ENCODE assay signal across 31 mouse cellular contexts in the genomic region with DNA sequence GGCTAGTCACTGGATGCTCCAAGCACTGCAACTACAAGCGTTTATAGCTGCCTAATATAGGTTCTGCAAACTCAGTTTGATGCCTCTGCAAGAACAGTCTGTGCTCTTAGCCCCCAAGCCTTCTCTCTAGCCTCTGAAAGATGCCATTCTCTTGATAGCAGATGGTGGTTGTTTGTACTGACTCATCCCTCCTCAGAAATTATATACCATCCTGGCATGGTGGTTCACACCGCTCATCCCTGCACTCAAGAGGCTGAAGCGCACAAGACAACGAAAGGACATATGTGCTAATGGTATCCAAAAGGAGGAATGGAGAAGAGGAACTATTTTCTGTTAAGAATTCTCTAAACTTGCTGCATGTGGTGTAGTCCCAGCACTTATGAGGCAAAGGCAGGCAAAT. TPM values are rescaled to one million over a fixed set of nuclear protein-coding genes. Genes with fewer than 3 reads are reported as not detected.
"Had no signal": no experiment of that assay in that cellular context is flagged by ENCODE, and none has a peak within 500 bp of the region (broad histone marks: within the 10 kb centered on the region; RNA-seq: fewer than 3 reads in every experiment).

No protein-coding gene starts in this region.

- DNase-seq: kidney, adult 2 months; kidney, postnatal 25 days; layer of hippocampus, adult 9-11 months; left cerebral cortex, postnatal 4 days; liver, postnatal 0 days; lung, embryonic 14.5 days; right cerebral cortex, postnatal 4 days; thymus, postnatal 25 days had no signal

RNA-seq across cellular contexts. Expression of gene Triml2, which starts 12.3 kb away (rescaled TPM):
- total RNA-seq: layer of hippocampus, adult 2 months; layer of hippocampus, postnatal 25 days; left cerebral cortex, adult 8-10 months; left cerebral cortex, postnatal 4 days; megakaryocyte, adult 5-6 weeks; monocyte, adult 5-6 weeks; neutrophil, adult 5-6 weeks had no signal
- polyA plus RNA-seq: intestine, postnatal 0 days; kidney, adult 2 months; kidney, embryonic 14.5 days; kidney, postnatal 0 days; large intestine, adult 2 months; limb, embryonic 12.5 days; limb, embryonic 15.5 days; liver, embryonic 11.5 days; liver, embryonic 14.5 days; liver, postnatal 0 days; lung, embryonic 14.5 days; lung, postnatal 0 days; macrophage; myocyte; neural tube, embryonic 13.5 days; stomach, embryonic 14.5 days; stomach, postnatal 0 days; thymus, postnatal 0 days had no signal

RNA-seq across cellular contexts. Expression of gene Triml1, which starts 26.8 kb away (rescaled TPM):
- total RNA-seq: layer of hippocampus, adult 2 months; layer of hippocampus, postnatal 25 days; left cerebral cortex, adult 8-10 months; left cerebral cortex, postnatal 14 days; left cerebral cortex, postnatal 4 days; megakaryocyte, adult 5-6 weeks; monocyte, adult 5-6 weeks; neutrophil, adult 5-6 weeks had no signal
- polyA plus RNA-seq: intestine, postnatal 0 days; kidney, adult 2 months; kidney, embryonic 14.5 days; kidney, postnatal 0 days; large intestine, adult 2 months; limb, embryonic 12.5 days; limb, embryonic 15.5 days; liver, embryonic 11.5 days; liver, embryonic 14.5 days; liver, postnatal 0 days; lung, embryonic 14.5 days; lung, postnatal 0 days; macrophage; midbrain, embryonic 13.5 days; myocyte; neural tube, embryonic 13.5 days; stomach, embryonic 14.5 days; stomach, postnatal 0 days; thymus, postnatal 0 days had no signal
